Mouse (Mus musculus) lung, postnatal 0 days (tissue): Measurements from ENCODE around the gene Ints6l. TPM values are rescaled to one million over a fixed set of nuclear protein-coding genes. Genes with fewer than 3 reads are reported as not detected.

Source experiments
- ATAC-seq: fragments of 200-750 bp; cut with Nextera tagmentation; 2 replicates; pipeline ENCODE4 v1.8.0; 2017; ENCODE audit warnings: moderate library complexity
- DNase-seq: peaks from one replicate; pipeline ENCODE4 v3.0.0-alpha.2; 2016; ENCODE audit warnings: low spot score
- H3K27ac ChIP-seq: fragments of 300-500 bp; sonication (generic); 2 replicates; pipeline ENCODE4 v1.5.1; 2014; ENCODE audit warnings: antibody characterized with exemption, mild to moderate bottlenecking, low read length, mixed read lengths
- H3K27me3 ChIP-seq: fragments of 300-500 bp; sonication (generic); replicated peaks from 2 replicates; pipeline ENCODE4 v1.6.1; 2014; ENCODE audit warnings: low read length, mixed read lengths; ENCODE audit not compliant: insufficient read depth
- H3K36me3 ChIP-seq: fragments of 300-500 bp; sonication (generic); 2 replicates; pipeline ENCODE4 v1.6.1; 2014; ENCODE audit warnings: low read length, mixed read lengths; ENCODE audit not compliant: insufficient read depth
- H3K4me1 ChIP-seq: fragments of 300-500 bp; sonication (generic); 2 replicates; pipeline ENCODE4 v1.6.1; 2014; ENCODE audit warnings: antibody characterized with exemption, low read depth, low read length, mixed read lengths; ENCODE audit not compliant: insufficient read depth
- H3K4me2 ChIP-seq: fragments of 300-500 bp; sonication (generic); replicated peaks from 2 replicates; pipeline ENCODE4 v1.6.1; 2014; ENCODE audit warnings: low read depth, mild to moderate bottlenecking, low read length, moderate library complexity, mixed read lengths
- H3K4me3 ChIP-seq: fragments of 300-500 bp; sonication (generic); 2 replicates; pipeline ENCODE4 v1.5.1; 2014; ENCODE audit warnings: low read depth, low read length
- H3K9ac ChIP-seq: fragments of 300-500 bp; sonication (generic); replicated peaks from 2 replicates; pipeline ENCODE4 v1.6.1; 2014; ENCODE audit warnings: low read depth, mild to moderate bottlenecking
- H3K9me3 ChIP-seq: fragments of 300-500 bp; sonication (generic); 2 replicates; pipeline ENCODE4 v1.6.1; 2016; ENCODE audit warnings: low read length, mixed read lengths
- CTCF ChIP-seq: IDR thresholded peaks from 2 replicates; pipeline ENCODE4 v1.5.1; 2016; ENCODE audit warnings: antibody characterized with exemption, mild to moderate bottlenecking
- EP300 ChIP-seq: IDR thresholded peaks from 2 replicates; pipeline ENCODE4 v1.6.1; 2016; ENCODE audit warnings: antibody characterized with exemption, mild to moderate bottlenecking, control low read depth
- WGBS: fragments of 180-500 bp; shearing (Covaris S2); extraction: QIAGEN DNeasy Blood & Tissue Kit; methylation state at CpG from one replicate; pipeline ENCODE4 v1.1.7; 2014; 5-methylcytosine and 5-hydroxymethylcytosine counted together
- polyA plus RNA-seq: library from polyadenylated mRNA; unstranded; fragments of >200 nt; fragmentation: Nextera tagmentation; extraction: Ambion mirVana; gene quantifications from 2 replicates; pipeline ENCODE4 v1.2.1, GENCODE M21; 2015

Gene Ints6l
- polyA plus RNA-seq, 1 experiment from 2014 or later: 27.0 TPM

DNA sequence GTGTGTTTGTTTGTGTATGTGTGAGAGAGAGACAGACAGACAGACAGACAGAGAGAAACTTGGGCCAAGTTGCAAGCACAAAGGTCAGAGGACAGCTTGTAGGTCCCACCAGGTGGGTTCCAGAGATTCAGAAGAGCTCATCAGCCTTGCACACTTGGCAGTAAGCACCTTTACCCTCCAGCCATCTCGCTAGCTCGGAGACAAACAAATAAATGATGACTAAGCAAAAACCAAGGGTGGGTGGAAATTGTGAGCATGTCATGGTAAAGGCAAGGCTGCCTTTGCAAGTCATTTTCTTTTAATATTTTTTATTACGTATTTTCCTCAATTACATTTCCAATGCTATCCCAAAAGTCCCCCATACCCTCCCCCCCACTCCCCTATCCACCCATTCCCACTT, 98.9 kb downstream of the Ints6l start:
- WGBS: 64% methylated on average over 3 of the region's 3 CpGs
- DNase-seq: no peak
- TF ChIP-seq CTCF (no peak), EP300 (no peak)
- Histone ChIP-seq H3K27ac (no peak overlapping the region), H3K9me3 (no peaks in the 10 kb centered on the region), H3K9ac (no peak overlapping the region), H3K4me1 (no peaks in the 10 kb centered on the region), H3K4me3 (no peak overlapping the region), H3K27me3 (no peaks in the 10 kb centered on the region), H3K4me2 (no peak overlapping the region), H3K36me3 (no peaks in the 10 kb centered on the region)
- ATAC-seq: no peak

Other genes starting within 250 kb of the Ints6l start
- not detected in 2 replicates for gene Gm773, start 242.0 kb upstream of the Ints6l start, polyA plus RNA-seq
- gene Zfp449, start 108.5 kb upstream of the Ints6l start, polyA plus RNA-seq: 2.1 and 2.4 TPM in 2 replicates
- 1.4 and 1.5 TPM in 2 replicates for gene Smim10l2a, start 80.3 kb upstream of the Ints6l start, polyA plus RNA-seq
- gene Gm2174, start 6.9 kb upstream of the Ints6l start, polyA plus RNA-seq: 0.74 TPM in 1 of 2 replicates, not detected in the other
- gene Gm10477, start 69.9 kb downstream of the Ints6l start, polyA plus RNA-seq: not detected in 2 replicates
- gene Gm648, start 94.7 kb downstream of the Ints6l start, polyA plus RNA-seq: 0.11 TPM in 1 of 2 replicates, not detected in the other
- 11.8 and 12.1 TPM in 2 replicates for gene Mmgt1, start 143.2 kb downstream of the Ints6l start, polyA plus RNA-seq
- gene Slc9a6, start 154.9 kb downstream of the Ints6l start, polyA plus RNA-seq: 15.1 and 16.1 TPM in 2 replicates